Mouse (Mus musculus) lung, postnatal 25 days (tissue): ENCODE results near the gene Tppp3.

Experiments used
- DNase-seq: peaks from one replicate; pipeline ENCODE4 v3.0.0; 2022; ENCODE audit warnings: low spot score

The Tppp3 gene

DNA sequence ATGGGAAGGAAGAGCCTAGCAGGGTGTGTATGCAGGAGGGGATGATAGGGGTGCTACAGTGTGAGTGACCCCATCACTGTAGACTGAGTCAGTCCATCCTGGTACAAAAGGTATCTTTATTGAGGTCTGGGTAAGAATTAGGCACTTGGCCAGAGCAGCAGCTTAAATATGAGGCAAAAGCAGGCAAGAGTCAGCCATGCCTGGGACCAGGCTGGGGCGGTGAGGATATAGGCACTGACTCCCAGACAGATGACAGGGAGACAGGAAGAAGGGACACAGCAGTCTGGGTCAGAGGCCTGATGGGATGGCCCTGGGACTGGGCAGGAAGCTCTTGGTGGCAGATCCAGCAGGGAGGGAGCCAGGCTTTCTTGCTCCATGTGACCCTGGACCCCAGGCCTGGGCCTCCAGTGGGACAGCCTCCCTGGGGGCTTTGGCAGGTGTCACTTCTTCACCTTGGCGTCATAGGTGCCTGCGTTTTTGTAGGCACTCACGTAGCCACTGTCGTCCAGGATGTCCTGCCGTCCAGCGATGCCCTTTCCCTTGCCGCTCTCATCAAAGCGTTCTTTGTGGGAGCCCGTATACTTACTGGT is 3.8 kb downstream of the Tppp3 start:
- no peak for DNase-seq

DNA sequence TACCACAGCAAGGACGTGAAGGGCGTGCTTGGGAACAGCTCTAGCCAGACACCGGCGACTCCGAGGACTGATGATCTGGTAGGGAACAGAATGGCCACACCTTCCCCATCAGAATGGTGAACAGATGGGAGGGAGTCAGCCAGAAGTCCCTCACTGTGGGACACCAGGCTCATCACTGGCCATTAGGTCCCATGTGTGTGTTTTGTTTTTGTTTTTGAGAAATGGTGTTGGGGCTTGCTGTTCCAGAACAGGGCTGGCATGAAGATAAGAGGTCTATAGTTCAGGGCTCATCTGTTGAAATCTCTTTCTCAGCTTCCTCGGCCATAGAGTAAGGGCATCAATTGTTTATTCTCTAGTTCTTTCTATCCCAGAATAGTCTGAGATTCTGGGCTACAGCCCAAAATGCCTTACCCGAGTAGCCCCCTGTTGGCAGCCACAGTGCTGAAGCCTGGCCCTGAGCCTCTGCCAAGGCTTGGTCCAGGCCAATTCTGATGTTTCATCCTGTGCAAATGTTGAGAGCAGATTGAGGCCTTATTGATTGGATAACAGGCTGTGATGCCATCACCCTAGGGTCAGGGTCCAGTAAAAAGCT is 4.5 kb downstream of the Tppp3 start:
- DNase-seq = no peak

DNA sequence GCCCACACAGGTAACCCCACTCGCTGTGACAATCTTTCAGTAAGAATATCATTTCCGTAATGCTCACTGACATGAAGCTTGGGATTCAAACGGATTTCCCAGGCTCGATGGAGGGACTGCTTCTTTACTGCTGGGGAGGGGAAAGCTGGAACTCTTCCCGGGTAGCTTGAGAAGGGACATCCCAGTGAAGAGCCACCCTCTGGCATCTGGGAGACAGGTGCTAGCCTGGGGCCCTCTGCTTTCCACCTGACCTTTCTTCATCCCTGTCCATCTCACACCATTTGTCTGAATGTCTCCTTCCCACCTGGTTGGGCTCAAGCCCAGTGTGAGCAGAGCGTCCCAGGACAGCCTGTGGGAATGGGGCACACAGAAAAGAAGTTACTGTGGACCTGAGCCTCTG is 5.1 kb downstream of the Tppp3 start:
- no peak for DNase-seq

DNA sequence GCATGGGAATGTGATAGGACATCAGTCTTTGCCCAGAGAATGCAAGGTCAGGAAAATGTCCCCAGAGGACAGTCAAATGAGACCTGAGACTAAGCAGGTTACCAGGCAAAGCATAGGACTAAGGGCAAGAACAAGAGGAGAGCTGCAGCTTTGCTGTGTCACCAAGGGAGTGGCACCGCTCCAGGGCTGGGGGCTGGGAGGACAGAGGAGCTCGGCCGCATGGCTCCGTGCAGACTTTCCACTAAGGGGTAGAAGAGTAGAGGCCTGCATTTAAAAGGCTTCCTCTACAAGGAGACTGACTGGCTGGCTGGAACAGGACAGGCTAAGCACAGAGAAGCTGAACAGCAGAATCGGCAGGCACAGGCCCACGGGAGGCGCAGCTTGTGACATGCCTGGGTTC is 6.7 kb downstream of the Tppp3 start:
- no peak for DNase-seq

DNA sequence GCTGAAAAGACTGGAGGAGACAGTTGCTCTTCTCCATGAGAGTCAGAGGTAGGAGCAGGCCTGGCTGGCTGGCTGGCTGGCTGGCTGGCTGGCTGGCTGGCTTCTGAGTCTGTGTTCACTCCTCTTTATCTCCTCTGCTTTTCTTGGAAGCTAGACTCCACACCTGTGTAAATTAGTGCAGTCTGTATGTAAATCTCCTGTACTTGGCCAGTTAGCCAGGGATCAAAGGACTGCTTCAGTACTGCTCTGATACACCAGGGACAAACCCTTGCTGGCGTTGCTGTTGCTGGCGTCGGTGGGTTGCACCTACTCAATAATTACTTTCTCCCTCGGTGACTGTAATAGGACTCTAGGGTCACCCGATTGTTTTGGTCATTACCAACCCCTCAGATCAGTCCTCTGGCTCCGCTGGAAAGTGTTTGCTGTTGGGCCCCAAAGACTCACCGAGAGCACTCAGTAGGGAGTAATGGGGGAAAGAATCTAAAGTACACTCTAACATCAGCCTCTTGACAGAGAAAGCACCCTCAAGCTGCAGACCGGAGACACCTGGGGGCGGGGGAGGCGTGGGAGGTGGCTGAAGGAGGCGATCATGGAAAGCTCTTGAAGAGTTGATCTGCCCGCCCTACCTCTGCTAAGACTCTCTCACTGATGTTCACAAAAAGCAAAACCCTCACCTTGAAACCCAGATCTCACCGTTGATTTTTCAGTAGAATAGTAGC is 10.1 kb downstream of the Tppp3 start:
- peak; percentile 76 for DNase-seq

DNA sequence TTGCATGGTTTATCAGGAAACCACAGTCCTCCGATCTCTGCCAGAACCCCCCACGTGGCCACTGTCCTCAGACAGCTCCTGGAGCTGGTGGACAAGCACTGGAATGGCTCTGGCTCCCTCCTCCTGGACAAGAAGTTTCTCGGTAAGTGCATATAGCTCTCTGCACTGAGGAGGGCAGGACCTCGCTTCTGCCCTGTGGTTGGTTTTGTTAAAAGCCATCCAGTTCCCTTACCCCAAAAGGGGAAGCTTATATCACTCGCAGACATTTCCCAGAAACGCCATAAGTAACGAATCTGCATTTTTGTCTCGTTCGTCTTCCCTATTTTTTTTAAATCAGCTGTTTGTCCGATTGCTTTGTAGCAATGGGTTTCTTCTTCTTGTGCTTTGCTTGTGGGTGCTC is 16.1 kb downstream of the Tppp3 start:
- DNase-seq = no peak

DNA sequence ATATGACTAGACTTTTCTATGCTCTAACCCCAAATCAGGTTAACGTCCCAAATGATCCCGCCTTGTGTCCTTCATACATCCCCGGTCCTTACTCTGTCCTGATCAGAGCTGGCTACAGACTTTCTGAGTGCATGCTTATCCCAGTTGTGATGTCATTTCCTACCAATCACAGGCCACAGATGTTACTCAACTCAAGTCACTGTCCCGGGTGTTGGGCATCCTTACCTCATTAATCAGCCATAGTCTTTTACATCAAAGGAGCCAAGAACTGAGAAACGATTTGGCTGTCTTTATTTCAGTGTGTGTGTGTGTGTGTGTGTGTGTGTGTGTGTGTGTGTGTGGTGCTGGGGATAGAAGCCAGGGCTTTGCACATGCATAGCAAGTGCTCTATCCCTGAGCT is 17.2 kb downstream of the Tppp3 start:
- DNase-seq = no peak

DNA sequence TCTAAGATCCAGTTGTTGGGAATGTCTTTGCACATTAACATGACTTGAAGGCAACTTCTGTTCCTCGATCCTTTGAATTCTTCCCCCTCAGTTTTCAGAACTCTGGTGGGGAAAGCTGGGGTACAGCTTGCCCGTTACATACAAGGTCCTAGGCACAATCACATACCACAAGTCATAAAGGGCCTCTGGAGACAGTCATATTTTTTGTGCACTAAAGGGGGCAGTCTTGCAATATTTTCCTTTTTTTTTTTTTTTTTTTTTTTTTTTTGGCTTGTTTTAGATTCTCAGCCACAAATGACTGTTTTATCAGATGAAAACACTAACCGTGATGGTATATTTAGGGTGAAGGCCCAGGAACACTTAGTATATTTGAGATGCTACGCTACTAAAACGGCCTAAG is 18.0 kb downstream of the Tppp3 start:
- no peak for DNase-seq

DNA sequence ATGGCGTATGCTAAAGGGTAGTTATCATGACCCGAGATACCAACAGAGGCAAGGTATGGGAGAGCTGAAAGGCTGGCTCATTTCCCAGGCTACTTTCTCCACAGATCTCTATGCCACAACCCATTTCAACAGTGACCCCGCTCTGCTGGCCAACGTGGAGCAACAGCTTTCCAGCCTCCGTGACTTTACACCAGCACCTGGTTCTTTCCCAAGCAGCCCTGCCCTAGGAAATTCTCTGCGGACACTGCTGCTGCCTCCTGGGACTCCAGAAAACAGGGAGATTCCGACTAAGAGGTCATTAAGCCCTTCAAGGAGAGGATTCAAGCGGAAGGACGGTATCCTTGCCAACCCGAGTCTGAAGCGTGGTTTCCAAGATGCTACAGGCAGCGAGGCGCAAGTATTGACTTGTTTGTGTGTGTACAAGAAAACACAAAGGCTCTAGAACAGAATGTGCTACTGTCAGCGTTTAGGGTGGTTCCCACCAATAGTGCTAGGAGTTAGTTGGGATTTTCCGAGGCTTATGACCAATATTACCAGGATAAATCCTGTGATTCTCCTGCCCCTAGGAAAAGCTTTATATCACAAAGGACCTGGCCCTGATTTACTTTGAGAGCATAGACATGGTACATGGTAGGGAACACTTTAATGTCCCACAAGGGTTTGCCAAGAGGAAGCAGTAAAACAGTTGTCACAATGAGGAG is 19.3 kb downstream of the Tppp3 start:
- DNase-seq = no peak

DNA sequence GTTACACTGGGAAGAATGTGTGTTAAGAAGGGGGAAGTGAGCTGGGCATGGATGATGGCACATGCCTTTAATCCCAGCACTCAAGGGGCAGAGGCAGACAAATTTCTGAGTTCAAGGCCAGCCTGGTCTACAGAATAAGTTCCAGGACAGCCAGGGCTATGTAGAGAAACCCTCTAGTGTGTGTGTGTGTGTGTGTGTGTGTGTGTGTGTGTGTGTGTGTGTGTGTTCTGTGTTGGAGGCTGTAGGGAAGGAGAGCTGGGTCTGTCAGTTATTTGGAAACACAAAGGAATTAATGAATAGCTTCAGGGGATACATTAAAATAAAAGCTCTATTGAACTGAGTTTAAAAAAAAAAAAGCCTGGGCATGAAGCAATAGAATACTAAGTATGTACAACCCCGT is 20.3 kb downstream of the Tppp3 start:
- no peak for DNase-seq

DNA sequence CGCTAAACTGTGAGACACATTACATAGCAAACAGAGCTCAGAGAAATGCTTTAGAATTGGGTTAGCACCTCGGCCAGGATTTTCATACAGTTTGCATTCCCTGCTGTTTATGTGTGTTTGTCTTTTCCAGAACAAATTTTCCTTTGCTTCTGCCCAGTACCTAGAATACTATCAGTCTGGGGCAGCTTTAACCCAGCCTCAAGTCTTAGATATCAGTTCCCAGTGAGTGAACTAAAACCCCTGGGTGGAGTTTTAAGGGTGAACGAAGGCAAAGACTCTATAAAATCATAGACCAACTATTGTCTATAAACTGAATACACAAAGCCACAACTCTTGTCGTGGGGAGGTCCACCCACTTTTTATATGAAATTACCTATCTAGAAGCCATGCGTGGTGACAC is 22.7 kb downstream of the Tppp3 start:
- DNase-seq = no peak

DNA sequence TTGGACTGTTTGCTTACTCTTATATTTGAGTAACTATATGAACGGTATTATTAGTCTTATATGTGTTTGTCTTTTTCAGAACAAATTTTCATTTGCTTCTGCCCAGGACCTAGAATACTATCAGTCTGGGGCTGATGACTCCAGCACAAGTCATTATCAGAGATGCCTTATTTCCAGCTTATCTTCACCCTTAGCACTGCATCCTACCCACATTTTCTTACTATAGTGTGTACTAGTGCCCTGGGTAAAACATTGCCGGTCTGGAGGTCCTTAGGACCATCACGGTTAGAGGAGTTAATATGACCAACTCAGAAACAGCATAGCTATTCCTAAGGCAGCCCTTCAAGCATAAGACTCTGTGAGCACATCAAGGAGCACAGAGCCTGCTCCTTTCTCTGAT is 23.1 kb downstream of the Tppp3 start:
- DNase-seq = no peak

DNA sequence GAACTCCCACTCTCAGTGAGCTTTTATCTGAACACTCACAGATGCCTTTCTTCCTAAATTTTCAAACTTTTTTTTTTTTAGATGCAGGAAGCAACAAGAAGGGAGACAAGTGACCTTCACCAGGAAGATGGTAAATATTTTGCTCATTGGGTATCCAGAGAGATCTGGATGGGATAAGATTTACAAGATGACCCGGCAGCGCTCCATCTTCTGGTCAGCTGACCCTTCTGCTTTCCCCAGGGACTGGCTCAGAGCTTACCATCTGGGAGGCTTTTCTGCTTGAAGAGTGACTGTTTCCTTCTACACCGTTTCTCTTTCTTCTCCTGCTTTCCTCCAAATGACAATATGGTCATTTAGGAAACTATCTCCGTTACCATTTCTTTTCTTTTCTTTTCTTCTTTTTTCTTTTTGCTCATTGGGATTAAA is 25.2 kb downstream of the Tppp3 start:
- DNase-seq = no peak

DNA sequence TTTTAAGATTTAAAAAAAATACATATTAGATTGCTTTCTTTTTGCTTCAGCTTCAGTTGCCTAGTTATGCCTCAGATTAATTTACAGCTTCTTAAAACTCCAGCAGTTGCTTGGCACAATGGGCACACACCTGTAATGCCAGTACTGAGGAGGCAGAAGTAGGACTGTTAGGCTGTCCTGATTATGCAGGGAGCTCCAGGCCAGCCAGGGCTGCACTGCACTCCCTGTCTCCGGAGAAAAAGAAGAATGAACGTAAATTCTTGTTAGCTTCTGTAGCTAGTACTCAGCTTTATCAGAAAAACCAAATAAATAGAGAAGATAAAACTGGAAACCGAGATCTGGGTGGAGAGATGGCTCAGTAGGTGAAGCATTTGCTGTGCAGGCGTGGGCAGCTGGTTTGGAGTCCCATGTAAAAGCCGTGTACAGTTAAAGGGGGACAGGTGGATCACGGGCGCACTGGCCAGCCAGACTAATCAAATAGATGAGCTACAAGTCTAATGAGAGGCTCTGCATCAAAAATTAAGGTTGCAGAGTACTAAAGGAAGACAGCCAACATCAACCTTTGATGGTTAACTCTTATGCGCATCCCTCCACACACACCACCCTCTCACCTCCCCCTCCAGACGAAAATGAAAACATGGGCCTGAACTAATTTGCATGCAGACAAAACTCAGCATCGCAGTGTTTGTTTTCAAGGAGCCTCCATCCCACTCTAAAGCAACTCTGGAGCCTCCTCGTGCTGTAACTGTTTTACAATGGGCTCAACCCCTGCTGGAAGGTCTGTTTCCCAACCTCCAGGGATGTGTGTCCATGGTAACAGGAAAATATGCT is 25.8 kb downstream of the Tppp3 start:
- DNase-seq = no peak

DNA sequence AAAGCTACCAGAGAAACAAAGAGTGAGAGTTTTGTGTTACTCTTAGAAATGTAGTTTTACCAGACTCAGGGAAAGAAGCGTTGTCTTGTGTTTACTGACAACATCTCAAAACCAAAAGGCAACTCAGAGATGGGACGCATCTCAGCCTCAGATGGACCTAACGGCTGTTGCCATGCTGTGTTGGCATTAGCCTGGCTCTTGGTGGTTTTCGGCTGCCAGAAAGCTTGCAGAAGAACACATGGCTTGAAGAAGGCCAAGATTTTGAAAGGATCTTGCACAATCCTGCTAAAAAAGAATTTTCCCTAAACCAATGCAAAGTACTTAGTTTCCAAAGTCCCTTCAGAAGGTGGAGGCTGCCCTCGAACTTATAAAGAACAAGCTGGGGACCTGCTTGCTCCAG is 28.7 kb downstream of the Tppp3 start:
- DNase-seq = no peak

DNA sequence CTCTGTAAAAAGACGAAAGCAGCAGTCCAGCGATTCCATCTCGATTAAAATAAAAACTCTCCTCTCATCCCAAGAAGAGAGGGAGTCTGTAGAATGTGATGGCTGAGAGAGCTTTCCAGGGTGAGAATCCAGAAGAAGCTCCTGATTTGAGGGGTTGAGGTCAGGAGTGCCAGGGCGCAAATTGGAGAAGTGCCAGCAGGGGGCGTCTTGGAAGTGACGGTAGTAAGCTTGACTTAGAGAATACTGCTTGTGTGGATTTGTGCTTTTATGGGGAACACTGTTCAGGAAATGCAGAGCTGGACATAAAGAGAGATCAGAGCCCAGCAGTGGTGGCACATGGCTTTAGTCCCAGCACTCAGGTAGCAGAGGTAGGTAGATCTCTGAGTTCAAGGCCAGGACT is 29.9 kb downstream of the Tppp3 start:
- DNase-seq = peak; percentile 42

DNA sequence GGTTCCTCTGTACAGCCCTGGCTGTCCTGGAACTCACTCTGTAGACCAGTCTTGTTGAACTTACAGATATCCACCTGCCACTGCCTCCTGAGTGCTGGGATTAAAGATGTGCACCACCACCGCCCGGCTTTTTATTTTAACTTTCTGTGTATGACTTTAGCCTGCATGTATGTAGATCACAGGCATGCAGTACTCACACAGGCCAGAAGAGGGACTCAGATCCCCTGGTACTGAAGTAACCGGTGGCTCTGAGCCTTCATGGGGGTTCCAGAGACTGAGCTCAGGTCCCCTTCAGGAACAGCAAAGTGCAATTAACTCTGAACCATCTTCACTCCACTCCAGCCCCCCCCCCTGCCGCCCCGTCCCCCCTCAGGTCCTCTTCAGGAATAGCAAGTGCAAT is 32.5 kb downstream of the Tppp3 start:
- DNase-seq = no peak

DNA sequence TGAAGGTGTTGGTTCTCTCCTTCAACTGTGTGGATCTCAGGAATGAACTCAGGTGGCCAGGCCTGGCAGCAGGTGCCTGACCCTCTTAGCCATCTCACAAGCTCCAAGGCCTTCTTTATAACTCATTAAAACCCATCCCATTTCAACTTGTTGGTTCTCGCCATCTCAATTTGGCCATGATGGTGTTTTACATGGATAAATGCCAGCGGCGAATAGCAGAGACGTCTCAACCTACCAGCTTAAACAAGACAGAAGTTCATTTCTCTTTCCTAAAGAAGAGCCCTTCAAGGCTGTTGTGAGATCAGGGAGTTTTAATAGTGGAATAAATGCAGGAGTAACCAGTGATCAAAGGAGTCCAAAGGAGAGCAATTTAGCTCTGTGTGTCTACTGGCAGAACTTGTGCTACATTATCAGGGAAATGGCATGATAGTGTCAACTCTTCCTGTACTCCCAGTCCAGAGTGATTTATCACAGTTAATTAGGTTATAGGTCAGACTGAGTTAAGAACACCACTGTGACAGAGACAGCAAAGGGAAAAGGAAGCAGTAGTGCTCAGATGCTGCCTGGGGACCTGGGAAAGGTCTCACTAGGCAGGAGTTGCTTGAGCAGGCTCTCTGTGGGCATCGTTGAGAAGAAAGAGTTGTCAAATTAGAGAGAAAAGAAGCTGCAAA is 34.1 kb downstream of the Tppp3 start:
- no peak for DNase-seq

DNA sequence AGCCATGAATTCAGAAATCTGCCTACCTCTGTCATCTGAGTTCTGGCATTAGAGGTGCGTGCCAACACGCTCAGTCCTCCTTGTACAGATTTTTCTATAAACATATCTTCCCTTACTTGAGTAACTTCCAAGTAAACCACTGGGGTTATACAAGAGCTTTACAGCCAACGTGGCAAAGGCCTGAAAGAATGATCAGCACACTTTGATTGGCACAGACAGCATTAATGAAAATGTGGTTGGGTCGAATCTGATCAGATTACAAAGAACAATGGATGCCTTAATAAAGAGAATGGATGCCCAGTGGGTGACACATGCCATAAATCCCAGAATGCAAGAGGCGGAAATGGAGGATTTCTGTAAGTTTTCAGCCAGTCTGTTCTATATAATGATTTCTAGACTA is 35.1 kb downstream of the Tppp3 start:
- DNase-seq = no peak

DNA sequence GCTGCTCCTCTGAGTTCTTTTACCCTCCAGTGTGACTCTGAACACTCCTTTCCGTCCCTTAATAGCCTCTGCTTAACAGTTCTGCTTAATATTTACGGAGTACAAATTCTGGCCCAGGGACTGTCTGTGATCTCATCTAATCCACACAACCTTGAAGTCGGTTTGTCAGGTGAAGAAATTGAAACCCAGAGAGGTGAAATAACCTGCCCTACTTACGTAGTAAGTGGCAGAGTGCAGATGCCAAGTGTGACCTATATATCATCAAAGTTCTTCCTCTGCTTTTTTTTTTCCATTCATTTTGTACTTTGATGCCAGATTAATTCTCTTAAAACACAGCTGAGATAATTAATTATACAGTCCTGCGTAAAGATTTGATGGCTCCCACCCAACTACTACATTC is 37.2 kb downstream of the Tppp3 start:
- no peak for DNase-seq

DNA sequence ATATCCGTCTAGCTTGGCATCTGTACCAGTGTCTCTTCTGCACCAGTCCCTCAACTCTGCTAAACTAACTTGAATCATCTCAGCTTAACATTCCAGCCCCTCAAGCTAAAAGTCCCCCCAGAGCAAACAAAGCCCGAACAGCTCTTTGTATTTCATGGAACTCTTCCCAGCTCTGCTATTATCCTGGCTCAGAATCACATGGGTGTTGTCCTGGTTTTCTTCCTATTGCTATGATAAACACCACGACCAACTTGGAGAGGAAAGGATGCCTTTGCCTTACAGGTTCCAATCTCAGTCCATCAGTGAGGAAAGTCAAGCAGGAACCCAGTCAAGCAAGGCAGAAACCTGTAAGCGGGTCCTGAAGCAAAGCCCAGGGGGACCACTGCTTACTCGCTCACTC is 37.8 kb downstream of the Tppp3 start:
- DNase-seq = peak; percentile 57

DNA sequence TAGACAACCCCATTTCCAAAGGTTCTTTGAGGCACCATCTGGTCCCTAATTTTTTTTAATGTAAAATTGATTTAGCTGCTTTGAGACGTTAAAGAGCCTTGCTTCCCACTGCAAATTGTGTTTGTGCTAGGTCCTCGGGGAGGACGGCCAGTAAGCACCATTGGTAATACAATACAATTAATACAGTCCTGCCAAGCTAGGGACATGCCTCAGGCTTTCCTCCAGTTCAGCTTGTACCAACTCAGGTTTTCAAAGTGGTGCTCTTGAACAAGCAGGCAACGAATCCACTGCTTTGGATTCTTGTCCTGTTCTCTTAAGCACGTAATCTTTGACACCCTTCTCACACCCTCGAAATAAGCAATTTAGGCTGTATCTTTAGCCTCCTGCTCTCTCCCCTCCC is 38.3 kb downstream of the Tppp3 start:
- no peak for DNase-seq
